Mouse (Mus musculus) thymus, adult 2 months (tissue): ENCODE measurements around the gene Erbb4.

ENCODE experiments used
- CTCF ChIP-seq: fragments of 200-500 bp; IDR thresholded peaks from 2 replicates; pipeline ENCODE4 v1.5.1; 2012; ENCODE audit warnings: mild to moderate bottlenecking, control low read depth, low read length, moderate library complexity, borderline replicate concordance; ENCODE audit not compliant: control insufficient read depth, poor library complexity, insufficient read depth; ENCODE audit errors: extremely low read depth
- POLR2A ChIP-seq: fragments of 200-500 bp; IDR thresholded peaks from 2 replicates; pipeline ENCODE4 v1.6.1; 2012; ENCODE audit warnings: mild to moderate bottlenecking, low read length, control low read depth, moderate library complexity; ENCODE audit not compliant: control insufficient read depth, poor library complexity, insufficient read depth; ENCODE audit errors: extremely low read depth

GRCm38 (mm10) chr1:68517820-68518219 is 590.0 kb downstream of the Erbb4 start:
- TF ChIP-seq CTCF, result no peak
- TF ChIP-seq POLR2A, result no peak
